Mouse (Mus musculus) stomach, postnatal 0 days (tissue): ENCODE results near the gene Senp1. TPM values are rescaled to one million over a fixed set of nuclear protein-coding genes. Genes with fewer than 3 reads are reported as not detected.
A peak's percentile ranks its signal among the peaks of the same experiment; 100 is the strongest.

ENCODE experiments used
- ATAC-seq: fragments of 200-750 bp; cut with Nextera tagmentation; 2 replicates; pipeline ENCODE4 v1.8.0; 2017; ENCODE audit not compliant: low FRiP score, low TSS enrichment
- DNase-seq: peaks from one replicate; pipeline ENCODE4 v3.0.0-alpha.2; 2016; ENCODE audit warnings: low spot score
- H3K27ac ChIP-seq: fragments of 300-500 bp; sonication (generic); replicated peaks from 2 replicates; pipeline ENCODE4 v1.5.1; 2014; ENCODE audit warnings: mild to moderate bottlenecking, control low read depth
- H3K27me3 ChIP-seq: fragments of 300-500 bp; sonication (generic); 2 replicates; pipeline ENCODE4 v1.6.1; 2014; ENCODE audit warnings: low read length; ENCODE audit not compliant: control insufficient read depth, insufficient read depth
- H3K36me3 ChIP-seq: fragments of 300-500 bp; sonication (generic); 2 replicates; pipeline ENCODE4 v1.6.1; 2014; ENCODE audit warnings: low read length, mixed read lengths; ENCODE audit not compliant: control insufficient read depth, insufficient read depth
- H3K4me1 ChIP-seq: fragments of 300-500 bp; sonication (generic); replicated peaks from 2 replicates; pipeline ENCODE4 v1.6.1; 2014; ENCODE audit warnings: antibody characterized with exemption; ENCODE audit not compliant: control insufficient read depth, insufficient read depth
- H3K4me2 ChIP-seq: fragments of 300-500 bp; sonication (generic); replicated peaks from 2 replicates; pipeline ENCODE4 v1.6.1; 2014; ENCODE audit warnings: low read depth, mild to moderate bottlenecking, control low read depth, moderate library complexity
- H3K4me3 ChIP-seq: fragments of 300-500 bp; sonication (generic); 2 replicates; pipeline ENCODE4 v1.5.1; 2014; ENCODE audit warnings: low read depth, low read length, control low read depth
- H3K9ac ChIP-seq: fragments of 300-500 bp; sonication (generic); 2 replicates; pipeline ENCODE4 v1.6.1; 2014; ENCODE audit warnings: mild to moderate bottlenecking, low read length, control low read depth, mixed read lengths
- H3K9me3 ChIP-seq: fragments of 300-500 bp; sonication (generic); 2 replicates; pipeline ENCODE4 v1.6.1; 2016; ENCODE audit warnings: low read length; ENCODE audit not compliant: control insufficient read depth
- CTCF ChIP-seq: IDR thresholded peaks from 2 replicates; pipeline ENCODE4 v1.5.1; 2016; ENCODE audit warnings: antibody characterized with exemption, low read depth, mild to moderate bottlenecking, moderate library complexity
- EP300 ChIP-seq: optimal IDR thresholded peaks from 2 replicates; pipeline ENCODE3; 2016; ENCODE audit warnings: antibody characterized with exemption
- WGBS: fragments of 180-500 bp; shearing (Covaris S2); extraction: QIAGEN DNeasy Blood & Tissue Kit; methylation state at CpG from one replicate; pipeline ENCODE4 v1.1.7; 2014; 5-methylcytosine and 5-hydroxymethylcytosine counted together
- polyA plus RNA-seq: library from polyadenylated mRNA; unstranded; fragments of >200 nt; fragmentation: Nextera tagmentation; extraction: Ambion mirVana; gene quantifications from 2 replicates; pipeline ENCODE4 v1.2.1, GENCODE M21; 2015

Gene Senp1
- polyA plus RNA-seq, 1 experiment from 2014 or later: 10.0 TPM

- Histone ChIP-seq H3K27me3 (no peaks in the 10 kb centered on the region), H3K27ac (no peak overlapping the region), H3K4me3 (no peak overlapping the region), H3K36me3 (no peaks in the 10 kb centered on the region), H3K9ac (no peak overlapping the region), H3K4me1 (0 out of 2 replicates have a peak, but pooled peaks cover 3% of the 10 kb centered on the region), H3K4me2 (no peak overlapping the region), H3K9me3 (no peaks in the 10 kb centered on the region)
- TF ChIP-seq EP300 (no peak), CTCF (no peak)
- WGBS: 58% methylated on average over 6 of the region's 6 CpGs
- no peak for DNase-seq
- ATAC-seq: no peak
Observed at GRCm38 (mm10) chr15:98106506-98106905, 13.0 kb upstream of the Senp1 start.

- Histone ChIP-seq H3K9me3 (no peaks in the 10 kb centered on the region), H3K9ac (no peak overlapping the region), H3K27me3 (no peaks in the 10 kb centered on the region), H3K36me3 (no peaks in the 10 kb centered on the region), H3K4me1 (no peaks in the 10 kb centered on the region), H3K27ac (no peak overlapping the region), H3K4me2 (no peak overlapping the region), H3K4me3 (no peak overlapping the region)
- 86% methylated on average over 6 of the region's 6 CpGs for WGBS
- ATAC-seq (no peak), DNase-seq (no peak)
- no peak for TF ChIP-seq CTCF
- TF ChIP-seq EP300: no peak
Observed at GRCm38 (mm10) chr15:98102401-98102800, 8.9 kb upstream of the Senp1 start.

- no peak for DNase-seq
- WGBS: 86% methylated on average over 9 of the region's 9 CpGs
- ATAC-seq: no peak
Observed at GRCm38 (mm10) chr15:98098519-98098918, 5.0 kb upstream of the Senp1 start.

GRCm38 (mm10) chr15:98096957-98097356 is 3.4 kb upstream of the Senp1 start:
- WGBS: 51% methylated on average over 3 of the region's 3 CpGs

More at GRCm38 (mm10) chr15:98098519-98098918, 5.0 kb upstream of the Senp1 start:
- no peaks in the 10 kb centered on the region for H3K9me3 ChIP-seq
- H3K4me2 ChIP-seq: no peak overlapping the region
- no peaks in the 10 kb centered on the region for H3K36me3 ChIP-seq
- TF ChIP-seq EP300 (no peak), CTCF (no peak)
- no peaks in the 10 kb centered on the region for H3K4me1 ChIP-seq
- H3K4me3 ChIP-seq: no peak overlapping the region
- H3K9ac ChIP-seq: no peak overlapping the region
- no peaks in the 10 kb centered on the region for H3K27me3 ChIP-seq
- H3K27ac ChIP-seq: no peak overlapping the region

GRCm38 (mm10) chr15:98094905-98095304 is 1.4 kb upstream of the Senp1 start:
- Histone ChIP-seq H3K9me3 (no peaks in the 10 kb centered on the region), H3K9ac (no peak overlapping the region), H3K4me3 (no peak overlapping the region), H3K4me2 (no peak overlapping the region), H3K27ac (no peak overlapping the region), H3K4me1 (peaks cover 4% of the 10 kb centered on the region), H3K36me3 (no peaks in the 10 kb centered on the region), H3K27me3 (no peaks in the 10 kb centered on the region)
- TF ChIP-seq CTCF (no peak), EP300 (no peak)
- WGBS: 86% methylated on average over 12 of the region's 12 CpGs
- DNase-seq (no peak), ATAC-seq (no peak)

More at GRCm38 (mm10) chr15:98096957-98097356, 3.4 kb upstream of the Senp1 start:
- H3K4me3 ChIP-seq: no peak overlapping the region
- H3K9ac ChIP-seq: no peak overlapping the region
- H3K4me2 ChIP-seq: no peak overlapping the region
- no peaks in the 10 kb centered on the region for H3K27me3 ChIP-seq
- H3K36me3 ChIP-seq: no peaks in the 10 kb centered on the region
- TF ChIP-seq EP300 (no peak), CTCF (peak; percentile 51)
- peaks cover 1% of the 10 kb centered on the region for H3K4me1 ChIP-seq
- DNase-seq (no peak), ATAC-seq (no peak)
- H3K9me3 ChIP-seq: no peaks in the 10 kb centered on the region
- H3K27ac ChIP-seq: no peak overlapping the region

- H3K4me2 ChIP-seq: peak within 1 kb of the TSS; percentile 77
- no peak for DNase-seq
- WGBS: under 1% methylated on average over 30 of the region's 30 CpGs
- peak within 1 kb of the TSS; percentile 96 for H3K9ac ChIP-seq
- H3K36me3 ChIP-seq: no peaks in the 10 kb centered on the region
- H3K27me3 ChIP-seq: no peaks in the 10 kb centered on the region
- peaks cover 4% of the 10 kb centered on the region for H3K4me1 ChIP-seq
- H3K4me3 ChIP-seq: peak within 1 kb of the TSS; percentile 90
- no peak for ATAC-seq
- TF ChIP-seq CTCF (no peak), EP300 (no peak)
- H3K27ac ChIP-seq: peak within 1 kb of the TSS; percentile 95
- H3K9me3 ChIP-seq: no peaks in the 10 kb centered on the region
Observed at GRCm38 (mm10) chr15:98092372-98093120, 998 bp downstream of the Senp1 start, which contains the start of gene Pfkm. Pfkm (plus strand) TSS chr15:98092589.
